Mouse (Mus musculus) liver, postnatal 0 days (tissue): ENCODE measurements around the gene Dnttip1. TPM values are rescaled to one million over a fixed set of nuclear protein-coding genes. Genes with fewer than 3 reads are reported as not detected.

ENCODE experiments used
- ATAC-seq: fragments of 200-750 bp; cut with Nextera tagmentation; 2 replicates; pipeline ENCODE4 v1.8.0; 2017; ENCODE audit warnings: mild to moderate bottlenecking, moderate library complexity
- DNase-seq: peaks from one replicate; pipeline ENCODE4 v3.0.0-alpha.2; 2016
- H3K27ac ChIP-seq: fragments of 300-500 bp; sonication (generic); 2 replicates; pipeline ENCODE4 v1.5.1; 2014; ENCODE audit warnings: antibody characterized with exemption, moderate library complexity, mild to moderate bottlenecking, low read depth
- H3K27me3 ChIP-seq: fragments of 300-500 bp; sonication (generic); 2 replicates; pipeline ENCODE4 v1.6.1; 2014; ENCODE audit warnings: low read length, control low read depth, mixed read lengths; ENCODE audit not compliant: insufficient read depth
- H3K36me3 ChIP-seq: fragments of 300-500 bp; sonication (generic); replicated peaks from 2 replicates; pipeline ENCODE4 v1.6.1; 2014; ENCODE audit warnings: mild to moderate bottlenecking, control low read depth, low read length, moderate library complexity, mixed read lengths; ENCODE audit not compliant: insufficient read depth
- H3K4me1 ChIP-seq: fragments of 300-500 bp; sonication (generic); 2 replicates; pipeline ENCODE4 v1.6.1; 2014; ENCODE audit warnings: antibody characterized with exemption, mild to moderate bottlenecking, control low read depth; ENCODE audit not compliant: insufficient read depth
- H3K4me2 ChIP-seq: fragments of 300-500 bp; sonication (generic); 2 replicates; pipeline ENCODE4 v1.6.1; 2014; ENCODE audit warnings: low read depth, mild to moderate bottlenecking, low read length, moderate library complexity, mixed read lengths
- H3K4me3 ChIP-seq: fragments of 300-500 bp; sonication (generic); 2 replicates; pipeline ENCODE4 v1.5.1; 2014; ENCODE audit warnings: low read depth, low read length
- H3K9ac ChIP-seq: fragments of 300-500 bp; sonication (generic); replicated peaks from 2 replicates; pipeline ENCODE4 v1.6.1; 2014; ENCODE audit warnings: mild to moderate bottlenecking, moderate library complexity
- H3K9me3 ChIP-seq: fragments of 300-500 bp; sonication (generic); 2 replicates; pipeline ENCODE4 v1.6.1; 2016; ENCODE audit warnings: mild to moderate bottlenecking, control low read depth, low read length, mixed read lengths
- CTCF ChIP-seq: sonication (generic); IDR thresholded peaks from 2 replicates; pipeline ENCODE4 v1.5.1; 2016; ENCODE audit warnings: antibody characterized with exemption, low read depth
- EP300 ChIP-seq: IDR thresholded peaks from 2 replicates; pipeline ENCODE4 v1.6.1; 2016; ENCODE audit warnings: antibody characterized with exemption, low read depth, mild to moderate bottlenecking
- WGBS: fragments of 180-500 bp; shearing (Covaris S2); extraction: QIAGEN DNeasy Blood & Tissue Kit; methylation state at CpG from one replicate; pipeline ENCODE4 v1.1.7; 2014; ENCODE audit not compliant: insufficient replicate concordance; 5-methylcytosine and 5-hydroxymethylcytosine counted together
- polyA plus RNA-seq: library from polyadenylated mRNA; unstranded; fragments of >200 nt; fragmentation: Nextera tagmentation; extraction: Ambion mirVana; gene quantifications from 2 replicates; pipeline ENCODE4 v1.2.1, GENCODE M21; 2015

Gene Dnttip1
- polyA plus RNA-seq, 1 experiment from 2014 or later = 33.7 TPM

GRCm38 (mm10) chr2:164806614-164807013 is 60.8 kb downstream of the Dnttip1 start:
- no peaks in the 10 kb centered on the region for H3K9me3 ChIP-seq
- no peak overlapping the region for H3K9ac ChIP-seq
- H3K4me3 ChIP-seq = no peak overlapping the region
- H3K4me1 ChIP-seq = peaks cover 29% of the 10 kb centered on the region
- H3K27me3 ChIP-seq = no peaks in the 10 kb centered on the region
- no peak for TF ChIP-seq CTCF
- TF ChIP-seq EP300 = no peak
- WGBS = 68% methylated on average over 7 of the region's 7 CpGs
- no peak for DNase-seq
- H3K27ac ChIP-seq = no peak overlapping the region
- no peak for ATAC-seq
- H3K36me3 ChIP-seq = peaks cover 8% of the 10 kb centered on the region; the same call in 1 of the 2 replicates
- H3K4me2 ChIP-seq = no peak overlapping the region

- Histone ChIP-seq H3K36me3 (peaks cover 11% of the 10 kb centered on the region), H3K9ac (no peak overlapping the region), H3K27me3 (no peaks in the 10 kb centered on the region), H3K4me2 (no peak overlapping the region), H3K4me1 (peaks cover 3% of the 10 kb centered on the region; the same call in 1 of the 2 replicates), H3K27ac (no peak overlapping the region), H3K4me3 (no peak overlapping the region), H3K9me3 (no peaks in the 10 kb centered on the region)
- DNase-seq (no peak), ATAC-seq (no peak)
- TF ChIP-seq EP300 (no peak), CTCF (no peak)
- WGBS = 62% methylated on average over 2 of the region's 2 CpGs
These were observed 67.8 kb downstream of the Dnttip1 start for GRCm38 (mm10) chr2:164813557-164813956.

GRCm38 (mm10) chr2:164815348-164815747 is 69.6 kb downstream of the Dnttip1 start:
- H3K27me3 ChIP-seq = no peaks in the 10 kb centered on the region
- peaks cover 6% of the 10 kb centered on the region for H3K36me3 ChIP-seq
- no peaks in the 10 kb centered on the region for H3K9me3 ChIP-seq
- WGBS = 58% methylated on average over 5 of the region's 5 CpGs
- H3K4me3 ChIP-seq = no peak overlapping the region
- ATAC-seq (peak; percentile 59), DNase-seq (peak; percentile 20)
- no peak overlapping the region for H3K9ac ChIP-seq
- TF ChIP-seq CTCF = no peak
- no peak for TF ChIP-seq EP300
- peak overlapping the region; percentile 4; the same call in 1 of the 2 replicates for H3K4me2 ChIP-seq
- peaks cover 3% of the 10 kb centered on the region; the same call in 1 of the 2 replicates for H3K4me1 ChIP-seq
- peak overlapping the region; percentile 67 for H3K27ac ChIP-seq

- peak; percentile 69 for TF ChIP-seq EP300
- TF ChIP-seq CTCF = no peak
- Histone ChIP-seq H3K4me1 (peaks cover 3% of the 10 kb centered on the region; the same call in 1 of the 2 replicates), H3K9ac (no peak overlapping the region), H3K36me3 (peaks cover 10% of the 10 kb centered on the region), H3K9me3 (no peaks in the 10 kb centered on the region), H3K4me3 (no peak overlapping the region), H3K27me3 (no peaks in the 10 kb centered on the region), H3K27ac (peak overlapping the region; percentile 67; the same call in 1 of the 2 replicates), H3K4me2 (peak overlapping the region; percentile 4; the same call in 1 of the 2 replicates)
- 62% methylated on average over 8 of the region's 8 CpGs for WGBS
- ATAC-seq = peak; percentile 83
- peak; percentile 27 for DNase-seq
These were observed 70.0 kb downstream of the Dnttip1 start for GRCm38 (mm10) chr2:164815821-164816220.

GRCm38 (mm10) chr2:164817206-164817605 is 71.4 kb downstream of the Dnttip1 start:
- H3K27me3 ChIP-seq = no peaks in the 10 kb centered on the region
- no peak overlapping the region for H3K27ac ChIP-seq
- H3K9ac ChIP-seq = no peak overlapping the region
- TF ChIP-seq EP300 = no peak
- TF ChIP-seq CTCF = no peak
- H3K4me1 ChIP-seq = peaks cover 5% of the 10 kb centered on the region
- ATAC-seq = no peak
- no peak overlapping the region for H3K4me2 ChIP-seq
- H3K9me3 ChIP-seq = no peaks in the 10 kb centered on the region
- no peak overlapping the region for H3K4me3 ChIP-seq
- peaks cover 17% of the 10 kb centered on the region for H3K36me3 ChIP-seq
- no peak for DNase-seq
- 81% methylated on average over 6 of the region's 6 CpGs for WGBS

GRCm38 (mm10) chr2:164817703-164818102 is 71.9 kb downstream of the Dnttip1 start:
- H3K27me3 ChIP-seq = no peaks in the 10 kb centered on the region
- TF ChIP-seq CTCF = no peak
- no peak for TF ChIP-seq EP300
- no peaks in the 10 kb centered on the region for H3K9me3 ChIP-seq
- WGBS = 82% methylated on average over 5 of the region's 5 CpGs
- peaks cover 8% of the 10 kb centered on the region for H3K4me1 ChIP-seq
- ATAC-seq (no peak), DNase-seq (no peak)
- no peak overlapping the region for H3K4me2 ChIP-seq
- H3K27ac ChIP-seq = no peak overlapping the region
- no peak overlapping the region for H3K9ac ChIP-seq
- H3K4me3 ChIP-seq = no peak overlapping the region
- peaks cover 12% of the 10 kb centered on the region for H3K36me3 ChIP-seq

Other genes starting within 250 kb of the Dnttip1 start
- gene Pigt, start 248.5 kb upstream of the Dnttip1 start, polyA plus RNA-seq = 24.3 and 25.1 TPM in 2 replicates
- gene Wfdc2, start 183.6 kb upstream of the Dnttip1 start, polyA plus RNA-seq = 3.0 and 3.3 TPM in 2 replicates
- gene Spint3, start 172.5 kb upstream of the Dnttip1 start, polyA plus RNA-seq = not detected in 2 replicates
- not detected in 2 replicates for gene Wfdc6a, start 160.5 kb upstream of the Dnttip1 start, polyA plus RNA-seq
- gene Eppin, start 152.4 kb upstream of the Dnttip1 start, polyA plus RNA-seq = not detected in 2 replicates
- not detected in 2 replicates for gene Wfdc6b, start 132.5 kb upstream of the Dnttip1 start, polyA plus RNA-seq
- gene Wfdc8, start 132.4 kb upstream of the Dnttip1 start, polyA plus RNA-seq = not detected in 2 replicates
- gene Wfdc16, start 107.2 kb upstream of the Dnttip1 start, polyA plus RNA-seq = not detected in 2 replicates
- gene Wfdc10, start 89.9 kb upstream of the Dnttip1 start, polyA plus RNA-seq = not detected in 2 replicates
- not detected in 2 replicates for gene Wfdc9, start 89.4 kb upstream of the Dnttip1 start, polyA plus RNA-seq
- not detected in 2 replicates for gene Wfdc11, start 71.9 kb upstream of the Dnttip1 start, polyA plus RNA-seq
- gene Wfdc13, start 60.9 kb upstream of the Dnttip1 start, polyA plus RNA-seq = not detected in 2 replicates
- gene Spint4, start 47.5 kb upstream of the Dnttip1 start, polyA plus RNA-seq = not detected in 2 replicates
- not detected in 2 replicates for gene Spint5, start 30.7 kb upstream of the Dnttip1 start, polyA plus RNA-seq
- gene Wfdc3, start 52 bp upstream of the Dnttip1 start, polyA plus RNA-seq = 2.0 and 2.5 TPM in 2 replicates
- 243 and 277 TPM in 2 replicates for gene Ube2c, start 23.9 kb downstream of the Dnttip1 start, polyA plus RNA-seq
- 6.5 and 127 TPM in 2 replicates for gene Tnnc2, start 34.0 kb downstream of the Dnttip1 start, polyA plus RNA-seq
- 6.1 and 7.4 TPM in 2 replicates for gene Snx21, start 39.8 kb downstream of the Dnttip1 start, polyA plus RNA-seq
- 23.1 and 25.0 TPM in 2 replicates for gene Acot8, start 58.9 kb downstream of the Dnttip1 start, polyA plus RNA-seq
- gene Zswim3, start 59.1 kb downstream of the Dnttip1 start, polyA plus RNA-seq = 2.0 and 2.2 TPM in 2 replicates
- gene Zswim1, start 76.7 kb downstream of the Dnttip1 start, polyA plus RNA-seq = 3.1 TPM in 2 replicates
- not detected in 2 replicates for gene Spata25, start 82.6 kb downstream of the Dnttip1 start, polyA plus RNA-seq
- gene Ctsa, start 86.9 kb downstream of the Dnttip1 start, polyA plus RNA-seq = 101 and 109 TPM in 2 replicates
- 2.5 and 3.1 TPM in 2 replicates for gene Neurl2, start 87.5 kb downstream of the Dnttip1 start, polyA plus RNA-seq
- 33.4 and 35.3 TPM in 2 replicates for gene Pltp, start 111.7 kb downstream of the Dnttip1 start, polyA plus RNA-seq
- 38.4 and 38.6 TPM in 2 replicates for gene Pcif1, start 133.3 kb downstream of the Dnttip1 start, polyA plus RNA-seq
- gene Zfp335, start 165.8 kb downstream of the Dnttip1 start, polyA plus RNA-seq = 2.1 and 2.5 TPM in 2 replicates
- 15.8 and 17.2 TPM in 2 replicates for gene Mmp9, start 194.8 kb downstream of the Dnttip1 start, polyA plus RNA-seq
- 0.39 and 0.60 TPM in 2 replicates for gene Slc12a5, start 214.8 kb downstream of the Dnttip1 start, polyA plus RNA-seq